Mouse (Mus musculus) myocyte (in vitro differentiated cells): ENCODE measurements around the gene Golga5. TPM values are rescaled to one million over a fixed set of nuclear protein-coding genes. Genes with fewer than 3 reads are reported as not detected.
"Not testable (repeated sequence)": the region's sequence is repeated elsewhere in the genome, so short reads cannot be mapped to it uniquely, and the experiment has no call there.

Source experiments
- H3K27me3 ChIP-seq: one replicate; pipeline ENCODE4 v1.6.1; 2011; ENCODE audit not compliant: control insufficient read depth, insufficient read depth, insufficient read length
- H3K36me3 ChIP-seq: one replicate; pipeline ENCODE4 v1.6.1; 2011; ENCODE audit not compliant: control insufficient read depth, insufficient read depth
- H3K4me2 ChIP-seq: one replicate; pipeline ENCODE4 v1.6.1; 2011; ENCODE audit warnings: low read depth, control low read depth
- H3K4me3 ChIP-seq: one replicate; pipeline ENCODE4 v1.5.1; 2011; ENCODE audit warnings: mild to moderate bottlenecking, control low read depth, moderate library complexity
- H3K79me2 ChIP-seq: one replicate; pipeline ENCODE4 v1.6.1; 2011; ENCODE audit not compliant: control insufficient read depth, insufficient read depth
- H3ac ChIP-seq: one replicate; pipeline ENCODE4 v1.6.1; 2011; ENCODE audit not compliant: control insufficient read depth, insufficient read length
- CEBPB ChIP-seq: IDR thresholded peaks from 2 replicates; pipeline ENCODE4 v1.6.1; 2011; ENCODE audit warnings: mild to moderate bottlenecking, moderate library complexity; ENCODE audit not compliant: poor library complexity, insufficient read depth, severe bottlenecking
- E2F4 ChIP-seq: IDR thresholded peaks from one replicate; pipeline ENCODE4 v1.6.1; 2011; ENCODE audit warnings: mild to moderate bottlenecking, control low read depth, moderate library complexity; ENCODE audit not compliant: insufficient read depth
- MAX ChIP-seq: IDR thresholded peaks from one replicate; pipeline ENCODE4 v1.6.1; 2011; ENCODE audit warnings: low read depth, mild to moderate bottlenecking, control low read depth
- MYOD1 ChIP-seq, 3 experiments: IDR thresholded peaks; one replicate each; pipeline ENCODE4 v1.6.1; 2011; ENCODE audit warnings: control low read depth in 2 of 3, low read depth in 2 of 3, mild to moderate bottlenecking in 2 of 3, moderate library complexity in 1 of 3; ENCODE audit not compliant: insufficient read length in 2 of 3, control insufficient read depth in 1 of 3
- MYOG ChIP-seq, 3 experiments: IDR thresholded peaks; one replicate each; pipeline ENCODE4 v1.6.1; 2011; ENCODE audit warnings: control low read depth in 2 of 3, low read depth in 2 of 3, mild to moderate bottlenecking in 2 of 3; ENCODE audit not compliant: insufficient read length in 2 of 3, control insufficient read depth in 1 of 3, insufficient read depth in 1 of 3
- POLR2A ChIP-seq: IDR thresholded peaks from one replicate; pipeline ENCODE4 v1.6.1; 2011; ENCODE audit warnings: low read depth, mild to moderate bottlenecking, control low read depth, moderate library complexity; ENCODE audit not compliant: insufficient read length
- POLR2AphosphoS2 ChIP-seq: IDR thresholded peaks from one replicate; pipeline ENCODE4 v1.6.1; 2011; ENCODE audit warnings: low read depth, control low read depth; ENCODE audit not compliant: insufficient read length
- REST ChIP-seq: IDR thresholded peaks from one replicate; pipeline ENCODE4 v1.6.1; 2011; ENCODE audit warnings: mild to moderate bottlenecking, control low read depth, moderate library complexity; ENCODE audit not compliant: insufficient read depth, insufficient read length
- SRF ChIP-seq: IDR thresholded peaks from one replicate; pipeline ENCODE4 v1.6.1; 2011; ENCODE audit warnings: low read depth; ENCODE audit not compliant: control insufficient read depth, insufficient read length
- TCF12 ChIP-seq: IDR thresholded peaks from one replicate; pipeline ENCODE4 v1.6.1; 2011; ENCODE audit warnings: mild to moderate bottlenecking, control low read depth; ENCODE audit not compliant: poor library complexity, insufficient read depth, severe bottlenecking
- TCF3 ChIP-seq: IDR thresholded peaks from one replicate; pipeline ENCODE4 v1.6.1; 2011; ENCODE audit warnings: low read depth, control low read depth; ENCODE audit not compliant: insufficient read length
- USF1 ChIP-seq: IDR thresholded peaks from one replicate; pipeline ENCODE4 v1.6.1; 2011; ENCODE audit warnings: low read depth, mild to moderate bottlenecking, control low read depth, moderate library complexity
- polyA plus RNA-seq: library from polyadenylated mRNA; unstranded; fragments of >200 nt; fragmentation: generic; extraction: Trizol; gene quantifications from one replicate; pipeline ENCODE4 v1.2.1, GENCODE M21; 2012; ENCODE audit warnings: missing spikeins

Golga5 gene
- polyA plus RNA-seq, 1 experiment: 13.2 TPM

- peaks cover 6% of the 10 kb centered on the region for H3K36me3 ChIP-seq
- H3ac ChIP-seq: no peak overlapping the region
- H3K27me3 ChIP-seq: no peaks in the 10 kb centered on the region
- no peak overlapping the region for H3K4me3 ChIP-seq
- TF ChIP-seq POLR2A (no peak), USF1 (no peak), REST (no peak), CEBPB (no peak), TCF12 (no peak), MAX (no peak), SRF (no peak), TCF3 (no peak), POLR2AphosphoS2 (no peak), MYOD1 (IDR thresholded peaks at IDR 0.05; ENCODE audit: control insufficient read depth in 1 of 3, insufficient read length in 2 of 3, low read depth in 2 of 3) (no peak), E2F4 (no peak)
- H3K79me2 ChIP-seq: peaks cover 13% of the 10 kb centered on the region
- H3K4me2 ChIP-seq: no peak overlapping the region
These were observed 799 bp upstream of the Golga5 start for GRCm38 (mm10) chr12:102468136-102468535.

- Histone ChIP-seq H3K4me3 (no peak overlapping the region), H3K4me2 (no peak overlapping the region), H3K36me3 (peaks cover 43% of the 10 kb centered on the region), H3K27me3 (no peaks in the 10 kb centered on the region), H3ac (no peak overlapping the region), H3K79me2 (peaks cover 13% of the 10 kb centered on the region)
- TF ChIP-seq SRF (no peak), REST (no peak), MAX (no peak), POLR2AphosphoS2 (no peak), USF1 (no peak), MYOD1 (IDR thresholded peaks at IDR 0.05; ENCODE audit: control insufficient read depth in 1 of 3, insufficient read length in 2 of 3, low read depth in 2 of 3) (no peak), TCF12 (no peak), CEBPB (no peak), TCF3 (no peak), E2F4 (no peak), MYOG (IDR thresholded peaks at IDR 0.05; ENCODE audit: control insufficient read depth in 1 of 3, insufficient read depth in 1 of 3, insufficient read length in 2 of 3, low read depth in 2 of 3) (no peak), POLR2A (no peak)
These were observed 5.5 kb downstream of the Golga5 start for GRCm38 (mm10) chr12:102474411-102474810.

GRCm38 (mm10) chr12:102480481-102480880, 11.5 kb downstream of the Golga5 start:
- Histone ChIP-seq H3K36me3 (peaks cover 70% of the 10 kb centered on the region), H3K4me2 (no peak overlapping the region)
- no peak for TF ChIP-seq POLR2A
- TF ChIP-seq CEBPB: no peak
- TF ChIP-seq TCF12: no peak
- no peak for TF ChIP-seq USF1
- TF ChIP-seq POLR2AphosphoS2: no peak

GRCm38 (mm10) chr12:102484946-102485345, 16.0 kb downstream of the Golga5 start:
- Histone ChIP-seq H3K4me2 (no peak overlapping the region), H3K79me2 (no peaks in the 10 kb centered on the region), H3K36me3 (peaks cover 46% of the 10 kb centered on the region), H3K4me3 (no peak overlapping the region), H3K27me3 (no peaks in the 10 kb centered on the region), H3ac (no peak overlapping the region)
- TF ChIP-seq USF1: no peak
- TF ChIP-seq SRF: no peak
- TF ChIP-seq MYOD1 (IDR thresholded peaks at IDR 0.05; ENCODE audit: control insufficient read depth in 1 of 3, insufficient read length in 2 of 3, low read depth in 2 of 3): no peak
- no peak for TF ChIP-seq POLR2AphosphoS2
- no peak for TF ChIP-seq TCF12
- no peak for TF ChIP-seq MYOG (IDR thresholded peaks at IDR 0.05; ENCODE audit: control insufficient read depth in 1 of 3, insufficient read depth in 1 of 3, insufficient read length in 2 of 3, low read depth in 2 of 3)
- no peak for TF ChIP-seq CEBPB
- TF ChIP-seq POLR2A: no peak
- no peak for TF ChIP-seq MAX
- no peak for TF ChIP-seq TCF3
- no peak for TF ChIP-seq REST
- TF ChIP-seq E2F4: no peak

More at GRCm38 (mm10) chr12:102480481-102480880, 11.5 kb downstream of the Golga5 start:
- Histone ChIP-seq H3ac (no peak overlapping the region), H3K27me3 (no peaks in the 10 kb centered on the region), H3K79me2 (no peaks in the 10 kb centered on the region), H3K4me3 (no peak overlapping the region)

DNA sequence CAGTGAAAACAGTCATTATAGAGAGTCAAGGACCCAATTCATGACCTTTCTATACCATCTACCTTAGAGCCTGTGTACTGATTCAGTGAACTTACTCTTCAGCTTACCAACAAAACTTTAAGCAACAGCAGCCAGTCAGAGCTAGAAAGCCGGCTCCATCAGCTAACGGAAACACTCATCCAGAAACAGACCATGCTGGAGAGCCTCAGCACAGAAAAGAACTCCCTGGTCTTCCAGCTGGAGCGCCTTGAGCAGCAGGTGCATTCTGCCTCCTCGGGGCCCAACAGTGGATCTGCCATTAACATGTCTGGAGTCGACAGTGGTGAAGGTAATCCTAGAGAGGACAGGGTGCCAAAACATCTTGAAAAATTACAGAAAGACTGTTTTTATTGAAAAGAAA, 23.0 kb downstream of the Golga5 start:
- no peaks in the 10 kb centered on the region for H3K27me3 ChIP-seq
- H3ac ChIP-seq: no peak overlapping the region
- TF ChIP-seq E2F4: no peak
- TF ChIP-seq POLR2A: no peak
- no peak for TF ChIP-seq TCF3
- no peak for TF ChIP-seq SRF
- no peak for TF ChIP-seq CEBPB
- no peak for TF ChIP-seq MYOD1 (IDR thresholded peaks at IDR 0.05; ENCODE audit: control insufficient read depth in 1 of 3, insufficient read length in 2 of 3, low read depth in 2 of 3)
- no peak for TF ChIP-seq REST
- TF ChIP-seq POLR2AphosphoS2: no peak
- no peak for TF ChIP-seq TCF12
- no peak for TF ChIP-seq MYOG (IDR thresholded peaks at IDR 0.05; ENCODE audit: control insufficient read depth in 1 of 3, insufficient read depth in 1 of 3, insufficient read length in 2 of 3, low read depth in 2 of 3)
- TF ChIP-seq USF1: no peak
- TF ChIP-seq MAX: no peak
- H3K36me3 ChIP-seq: peaks cover 33% of the 10 kb centered on the region
- no peak overlapping the region for H3K4me3 ChIP-seq
- no peak overlapping the region for H3K4me2 ChIP-seq
- no peaks in the 10 kb centered on the region for H3K79me2 ChIP-seq

DNA sequence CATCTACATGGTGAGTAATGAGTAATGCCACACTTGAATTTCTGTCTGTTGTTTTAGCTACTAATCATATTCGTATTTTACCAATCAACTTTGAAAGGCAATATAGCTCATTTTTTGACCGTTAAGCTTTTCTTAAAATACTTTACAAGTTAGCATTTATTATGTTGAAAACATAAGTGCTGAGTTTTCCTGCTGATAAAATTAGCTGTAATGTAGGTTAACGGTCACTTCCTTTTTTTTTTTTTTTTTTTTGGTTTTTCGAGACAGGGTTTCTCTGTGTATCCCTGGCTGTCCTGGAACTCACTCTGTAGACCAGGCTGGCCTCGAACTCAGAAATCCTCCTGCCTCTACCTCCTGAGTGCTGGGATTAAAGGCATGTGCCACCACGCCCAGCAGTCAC, 26.8 kb downstream of the Golga5 start:
- H3K79me2 ChIP-seq, H3K4me2 ChIP-seq, H3K27me3 ChIP-seq, H3ac ChIP-seq, H3K4me3 ChIP-seq: not testable (repeated sequence)
- peaks cover 43% of the 10 kb centered on the region for H3K36me3 ChIP-seq
